Comparison of ENCODE assay signal across 8 mouse cellular contexts in the genomic region with DNA sequence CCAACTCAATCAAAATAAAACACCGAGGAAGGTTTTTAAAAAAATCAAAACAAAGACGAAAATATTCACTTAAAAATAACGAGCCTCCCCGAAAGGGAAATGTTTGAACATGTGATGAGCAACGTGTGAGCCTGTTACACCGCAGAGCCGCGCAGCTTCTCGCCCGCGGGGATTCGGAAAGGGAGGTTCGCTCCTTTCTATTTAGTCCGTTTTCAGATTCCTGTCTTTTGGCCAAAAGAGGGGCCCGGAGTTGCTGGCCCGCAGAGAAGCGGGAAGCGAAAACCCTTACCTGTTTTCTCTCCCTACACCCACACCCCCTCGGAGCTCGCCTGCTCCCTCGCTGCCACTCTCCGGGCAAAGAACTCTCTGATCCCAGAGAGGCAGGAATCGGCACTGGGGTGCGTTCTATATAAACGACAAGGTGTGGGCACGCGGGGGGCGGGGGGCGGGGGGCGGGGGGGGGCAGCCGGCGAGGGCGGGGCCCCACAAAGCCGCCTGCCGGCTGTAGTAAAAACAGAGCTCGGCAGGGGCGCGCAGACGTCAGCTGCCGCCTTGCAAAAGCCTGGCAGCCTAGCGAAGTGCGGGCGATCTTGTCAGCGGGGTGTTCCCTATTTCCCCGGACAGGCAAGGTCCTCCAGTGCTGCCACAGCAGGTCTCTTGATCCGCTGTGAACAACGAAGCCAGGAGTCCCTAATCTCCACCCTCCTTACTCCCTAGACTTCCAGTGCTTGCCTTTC. TPM values are rescaled to one million over a fixed set of nuclear protein-coding genes. Genes with fewer than 3 reads are reported as not detected.
A peak's percentile ranks its signal among the peaks of the same experiment; 100 is the strongest.
DNase-seq lines count a peak whose midpoint lies in the region; ATAC-seq lines count a peak whose summit lies in the region.

A gene (minus strand): TSS at position 377 of the 737 bp plus-strand sequence.

- H3K27me3 ChIP-seq in limb, embryonic 12.5 days, result peaks cover 45% of the 10 kb centered on the region
- no peaks in the 10 kb centered on the region for H3K27me3 ChIP-seq in midbrain, embryonic 16.5 days (ENCODE audit: control insufficient read depth, insufficient read depth, low read depth, low read length)

- peak; percentile 56 for ATAC-seq in inflammation-experienced regulatory T-cells, adult 6 months
- ATAC-seq in limb, embryonic 12.5 days (ENCODE audit: insufficient number of reproducible peaks, insufficient read depth, low FRiP score, low TSS enrichment, low read depth), result no peak
- ATAC-seq in midbrain, embryonic 16.5 days, result peak; percentile 58

- H3K36me3 ChIP-seq in limb, embryonic 12.5 days, result no peaks in the 10 kb centered on the region
- no peaks in the 10 kb centered on the region for H3K36me3 ChIP-seq in midbrain, embryonic 16.5 days (ENCODE audit: control insufficient read depth, insufficient read depth, low read length)

- peak within 1 kb of the TSS; percentile 47 for H3K4me3 ChIP-seq in limb, embryonic 12.5 days (replicated peaks)
- peak within 1 kb of the TSS; percentile 62 for H3K4me3 ChIP-seq in midbrain, embryonic 16.5 days (ENCODE audit: low read depth, low read length)

- peak within 1 kb of the TSS; percentile 65 for H3K4me2 ChIP-seq in limb, embryonic 12.5 days
- peak within 1 kb of the TSS; percentile 63 for H3K4me2 ChIP-seq in midbrain, embryonic 16.5 days (ENCODE audit: low read length)

- no peaks in the 10 kb centered on the region for H3K9me3 ChIP-seq in limb, embryonic 12.5 days
- H3K9me3 ChIP-seq in midbrain, embryonic 16.5 days (replicated peaks; ENCODE audit: control insufficient read depth, low read length, poor library complexity, severe bottlenecking), result no peaks in the 10 kb centered on the region; the same call in 1 of the 2 replicates

- H3K4me1 ChIP-seq in limb, embryonic 12.5 days (replicated peaks), result peaks cover 4% of the 10 kb centered on the region; the same call in 1 of the 2 replicates
- H3K4me1 ChIP-seq in midbrain, embryonic 16.5 days (ENCODE audit: control insufficient read depth, insufficient read depth, low read length), result no peaks in the 10 kb centered on the region

- 0 out of 2 replicates have a peak within 1 kb of the TSS, but pooled peaks have one; percentile 4 for H3K27ac ChIP-seq in limb, embryonic 12.5 days
- peak within 1 kb of the TSS; percentile 82 for H3K27ac ChIP-seq in midbrain, embryonic 16.5 days (ENCODE audit: low read length)

- H3K9ac ChIP-seq in limb, embryonic 12.5 days (replicated peaks), result peak within 1 kb of the TSS; percentile 57
- H3K9ac ChIP-seq in midbrain, embryonic 16.5 days (ENCODE audit: low read depth, low read length), result peak within 1 kb of the TSS; percentile 82

- DNase-seq in heart, adult 11 months, result peak; percentile 89
- no peak for DNase-seq in heart, adult 9 months (ENCODE audit: low spot score in 2 of 2)
- peak; percentile 31 for DNase-seq in embryo, embryonic 10 days (ENCODE audit: low spot score)
- peak; percentile 33 for DNase-seq in gastrocnemius, postnatal 25 days
- peak; percentile 35 for DNase-seq in testis, postnatal 10 days (ENCODE audit: low spot score)

- WGBS in limb, embryonic 12.5 days, result 18% methylated on average over 42 of the region's 47 CpGs
- WGBS in midbrain, embryonic 16.5 days, result 17% methylated on average over 47 of the region's 47 CpGs

RNA-seq across cellular contexts. Expression of the gene that starts here (rescaled TPM):
- 10 to 100 TPM; 41.9 to 47.5 TPM for total RNA-seq in gastrocnemius, postnatal 25 days (2021)
- polyA plus RNA-seq in inflammation-experienced regulatory T-cells, adult 6 months (2017; shearing (Covaris generic)), result 10 to 100 TPM in 2 of 3 experiments, 1 to 10 TPM in 1; 7.0 to 13.6 (median 13.4) TPM
- 19.1 and 20.5 TPM in 2 replicates for polyA plus RNA-seq in limb, embryonic 12.5 days (2016; fragmentation: Nextera tagmentation; extraction: Ambion mirVana)
- 206 and 214 TPM in 2 replicates for polyA plus RNA-seq in midbrain, embryonic 16.5 days (2015; fragmentation: Nextera tagmentation; extraction: Ambion mirVana)

Comparison
In these comparisons a context has a peak if more than half of its experiments do, and no peak if none do; other contexts are left out.
1. DNase-seq: peak in heart, adult 11 months (single experiment), embryo, embryonic 10 days (single experiment), gastrocnemius, postnatal 25 days (single experiment) and testis, postnatal 10 days (single experiment); none in heart, adult 9 months (0 of 2).